Mouse (Mus musculus) right cerebral cortex, adult 2 months (tissue): ENCODE results near the gene Sidt2.

Experiments
- DNase-seq, 2 experiments: peaks; one replicate each; pipeline ENCODE4 v3.0.0; 2021 to 2022; ENCODE audit warnings: low spot score in 2 of 2

The Sidt2 gene

GRCm38 (mm10) chr9:45911673-45912072, 43.4 kb downstream of the Sidt2 start:
- no peak for DNase-seq

DNA sequence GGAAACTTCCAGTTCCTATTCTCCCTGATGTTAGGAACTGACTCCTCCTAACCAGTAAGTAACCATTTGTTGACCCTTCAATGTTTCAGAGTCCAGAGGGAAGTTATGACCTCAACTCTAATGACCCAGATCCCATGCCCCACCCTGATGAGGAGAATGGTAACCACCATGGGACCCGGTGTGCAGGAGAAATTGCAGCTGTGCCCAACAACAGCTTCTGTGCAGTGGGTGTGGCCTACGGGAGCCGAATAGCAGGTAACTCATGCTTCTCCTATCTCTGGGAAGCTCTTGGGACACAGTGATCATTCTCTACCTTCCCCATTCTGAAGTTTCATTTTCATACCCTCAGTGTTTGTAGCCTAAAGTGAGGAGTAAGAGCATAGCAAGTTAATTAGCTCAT, 44.1 kb downstream of the Sidt2 start:
- DNase-seq: no peak

DNA sequence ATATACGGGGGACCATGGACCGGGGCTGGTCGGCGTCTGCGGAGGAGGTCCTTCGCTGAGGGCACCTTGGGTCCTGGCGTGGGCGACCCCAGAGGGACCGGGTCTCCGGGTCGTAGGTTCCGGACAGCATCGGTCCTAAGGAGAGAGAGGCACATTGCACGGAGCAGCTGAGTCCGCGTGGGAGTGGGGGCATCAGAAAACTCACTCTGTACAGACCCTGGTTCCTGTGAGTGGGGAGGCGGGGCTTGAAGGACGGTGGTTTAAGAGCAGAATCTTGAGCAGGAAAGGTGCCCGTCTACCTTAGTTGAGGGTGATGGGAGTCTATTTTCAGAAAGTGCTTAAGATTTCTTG, 48.0 kb downstream of the Sidt2 start:
- peak in 1 of 2 experiments; percentile 30 for DNase-seq

- peak; percentile 87 to 90 for DNase-seq
These were observed 48.5 kb downstream of the Sidt2 start, which contains the start of the genes Pcsk7 and Rnf214 for GRCm38 (mm10) chr9:45906355-45907077. TSS of gene Pcsk7 (plus strand) at chr9:45906497. TSS of gene Rnf214 (minus strand) at chr9:45906911.

DNA sequence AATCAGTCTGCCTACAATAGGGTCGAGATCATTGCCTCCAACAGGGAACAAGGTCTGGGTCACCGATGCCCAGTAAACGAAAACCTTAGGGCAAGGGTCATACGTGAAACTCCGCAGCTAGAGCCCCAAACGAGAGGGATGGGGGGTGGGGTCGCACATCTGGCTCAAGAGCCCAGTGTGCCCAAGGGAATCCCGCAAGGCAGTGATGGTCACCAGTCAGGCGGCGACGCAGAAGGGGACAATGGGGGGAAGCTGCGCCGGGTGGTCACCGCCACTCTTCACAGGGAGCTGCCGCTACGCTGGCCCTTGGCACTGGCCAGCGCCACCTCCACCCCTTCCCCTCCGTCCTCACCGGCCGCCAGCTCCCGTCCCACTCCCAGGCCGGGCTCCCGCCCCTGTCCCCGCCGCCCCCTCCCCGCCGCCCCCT, 49.2 kb downstream of the Sidt2 start:
- peak in 1 of 2 experiments; percentile 34 for DNase-seq

GRCm38 (mm10) chr9:45905196-45905595, 49.9 kb downstream of the Sidt2 start:
- no peak for DNase-seq

DNA sequence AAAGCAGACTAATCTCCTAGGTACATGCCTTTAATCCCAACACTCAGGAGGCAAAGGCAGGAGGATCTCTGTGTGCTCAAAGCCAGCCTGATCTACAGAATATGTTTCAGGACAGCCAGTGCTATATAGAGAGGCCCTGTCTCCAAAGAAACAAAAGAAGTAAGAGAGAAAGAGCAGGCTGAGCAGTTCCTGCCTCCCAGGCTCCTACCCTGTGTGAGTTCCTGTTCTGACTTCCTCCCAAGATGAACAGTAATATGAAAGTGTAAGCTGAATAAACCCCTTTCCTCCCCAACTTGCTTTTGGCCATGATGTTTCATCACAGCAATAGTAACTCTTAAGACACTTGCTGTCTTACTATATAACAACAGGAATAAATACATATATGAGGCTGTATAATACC, 61.4 kb downstream of the Sidt2 start:
- no peak for DNase-seq
